Mouse (Mus musculus): ENCODE results near the gene Krt26. TPM values are rescaled to one million over a fixed set of nuclear protein-coding genes. Genes with fewer than 3 reads are reported as not detected.

Gene Krt26
- total RNA-seq (2014; rRNA removed) (not detected in 2 replicates), polyA plus RNA-seq (2012; rRNA removed) (not detected in 2 replicates)

DNA sequence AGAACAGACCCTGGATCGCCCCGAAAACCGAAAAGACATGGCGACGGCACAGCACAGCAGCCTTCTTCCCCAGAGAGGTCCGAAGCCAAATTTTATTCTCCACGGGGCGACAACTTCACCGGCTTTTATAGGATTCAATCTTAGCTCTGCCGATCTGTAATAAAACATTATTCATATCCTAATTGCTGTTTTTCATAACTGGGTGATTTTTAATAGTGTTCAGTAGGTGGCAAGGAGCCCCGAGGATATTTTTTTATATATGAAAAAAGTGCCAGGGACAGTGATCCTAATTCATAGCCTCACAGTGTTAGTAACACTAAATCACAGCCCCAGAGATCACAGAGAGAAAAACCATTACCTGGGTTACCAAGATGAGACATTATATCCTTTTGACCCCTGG, at the start of gene Krt26:
Krt26 (minus strand) TSS at position 101 of the 400 bp plus-strand sequence.
- TF ChIP-seq CTCF (IDR thresholded peaks at IDR 0.05; ENCODE audit: low read depth, low read length) (no peak), POLR2A (IDR thresholded peaks at IDR 0.05; ENCODE audit: extremely low read depth, insufficient read depth, low read length) (no peak)
- DNase-seq (ENCODE audit: extremely low read depth, low read depth, low spot score), result no peak
- no peaks in the 10 kb centered on the region for H3K36me3 ChIP-seq (ENCODE audit: control insufficient read depth, insufficient read depth, low read length)
- H3K27ac ChIP-seq (replicated peaks; ENCODE audit: insufficient read depth, low read depth, low read length), result no peak within 1 kb of the TSS
- H3K4me1 ChIP-seq (ENCODE audit: control insufficient read depth, insufficient read depth, low read length), result no peaks in the 10 kb centered on the region
- no peaks in the 10 kb centered on the region for H3K27me3 ChIP-seq (ENCODE audit: control insufficient read depth, insufficient read depth, low read length)
- WGBS, result 96% methylated on average over 11 of the region's 11 CpGs
- no peaks in the 10 kb centered on the region for H3K79me2 ChIP-seq (ENCODE audit: control insufficient read depth, insufficient read depth, low read length)
- no peak within 1 kb of the TSS for H3K4me3 ChIP-seq (ENCODE audit: insufficient read depth, low read depth, low read length)
- no peak within 1 kb of the TSS for H3K9ac ChIP-seq (ENCODE audit: low read depth, low read length)

DNA sequence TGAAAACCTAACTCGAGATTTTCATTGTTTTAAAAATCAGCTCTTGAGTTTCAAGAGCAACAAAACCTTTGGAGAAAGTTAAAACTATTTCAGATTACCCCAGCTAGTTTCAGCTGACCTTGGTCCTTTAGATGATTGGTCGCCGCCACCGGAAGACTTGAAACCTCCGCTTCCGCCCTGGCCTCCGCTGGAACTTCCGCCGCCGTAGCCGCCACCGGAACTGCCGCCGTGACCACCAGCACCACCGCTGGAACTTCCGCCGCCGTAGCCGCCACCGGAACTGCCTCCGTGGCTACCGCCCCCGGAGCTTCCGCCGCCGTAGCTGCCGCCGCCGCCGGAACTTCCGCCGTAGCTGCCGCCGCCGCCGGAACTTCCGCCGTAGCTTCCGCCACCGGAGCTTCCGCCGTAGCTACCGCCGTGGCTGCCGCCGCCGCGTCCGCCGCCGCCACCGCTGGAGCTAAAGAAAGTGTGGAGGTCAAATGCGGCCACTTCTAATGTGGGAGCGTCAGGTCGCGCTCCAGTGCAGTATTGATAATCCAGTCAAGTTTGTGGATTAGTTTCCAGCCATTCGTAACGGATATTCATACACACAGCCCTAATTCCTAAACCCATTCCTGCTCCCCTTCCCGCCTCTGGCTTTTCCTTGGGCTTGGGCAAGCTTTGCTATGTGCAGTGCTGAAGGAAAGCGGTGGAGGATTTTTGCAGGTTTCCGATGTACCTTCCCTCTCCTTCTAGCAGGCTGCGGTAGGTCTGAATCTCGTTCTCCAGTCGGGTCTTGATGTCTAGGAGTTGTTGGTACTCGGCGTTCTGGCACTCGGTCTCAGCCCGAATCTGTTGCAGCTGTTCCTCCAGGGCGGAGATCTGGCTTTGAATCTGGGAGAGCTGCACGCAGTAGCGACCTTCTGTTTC, 48.3 kb upstream of the Krt26 start:
- Histone ChIP-seq H3K36me3 (ENCODE audit: control insufficient read depth, insufficient read depth, low read length) (no peaks in the 10 kb centered on the region), H3K4me3 (ENCODE audit: insufficient read depth, low read depth, low read length) (peak overlapping the region; percentile 63), H3K4me1 (ENCODE audit: control insufficient read depth, insufficient read depth, low read length) (peaks cover 2% of the 10 kb centered on the region; the same call in 1 of the 2 replicates), H3K79me2 (ENCODE audit: control insufficient read depth, insufficient read depth, low read length) (no peaks in the 10 kb centered on the region), H3K27ac (replicated peaks; ENCODE audit: insufficient read depth, low read depth, low read length) (peak overlapping the region; percentile 55), H3K27me3 (ENCODE audit: control insufficient read depth, insufficient read depth, low read length) (no peaks in the 10 kb centered on the region), H3K9ac (ENCODE audit: low read depth, low read length) (peak overlapping the region; percentile 65)
- TF ChIP-seq POLR2A (IDR thresholded peaks at IDR 0.05; ENCODE audit: extremely low read depth, insufficient read depth, low read length), result peak; percentile 65; the same call in 1 of the 2 replicates
- TF ChIP-seq CTCF (IDR thresholded peaks at IDR 0.05; ENCODE audit: low read depth, low read length), result no peak
- peak; percentile 79 for DNase-seq (ENCODE audit: extremely low read depth, low read depth, low spot score)
- 1% methylated on average over 70 of the region's 71 CpGs for WGBS

- H3K79me2 ChIP-seq (ENCODE audit: control insufficient read depth, insufficient read depth, low read length), result no peaks in the 10 kb centered on the region
- H3K27ac ChIP-seq (replicated peaks; ENCODE audit: insufficient read depth, low read depth, low read length), result no peak overlapping the region
- H3K36me3 ChIP-seq (ENCODE audit: control insufficient read depth, insufficient read depth, low read length), result no peaks in the 10 kb centered on the region
- H3K4me1 ChIP-seq (ENCODE audit: control insufficient read depth, insufficient read depth, low read length), result no peaks in the 10 kb centered on the region
- no peak overlapping the region for H3K4me3 ChIP-seq (ENCODE audit: insufficient read depth, low read depth, low read length)
- 0 out of 2 replicates have a peak, but pooled peaks cover 2% of the 10 kb centered on the region for H3K27me3 ChIP-seq (ENCODE audit: control insufficient read depth, insufficient read depth, low read length)
- peak; percentile 50 for DNase-seq (ENCODE audit: extremely low read depth, low read depth, low spot score)
- WGBS, result 7% methylated on average over 5 of the region's 5 CpGs
- no peak overlapping the region for H3K9ac ChIP-seq (ENCODE audit: low read depth, low read length)
- peak; percentile 91 for TF ChIP-seq CTCF (IDR thresholded peaks at IDR 0.05; ENCODE audit: low read depth, low read length)
- TF ChIP-seq POLR2A (IDR thresholded peaks at IDR 0.05; ENCODE audit: extremely low read depth, insufficient read depth, low read length), result no peak
Observed at GRCm38 (mm10) chr11:99379568-99379967, 41.8 kb upstream of the Krt26 start.

DNA sequence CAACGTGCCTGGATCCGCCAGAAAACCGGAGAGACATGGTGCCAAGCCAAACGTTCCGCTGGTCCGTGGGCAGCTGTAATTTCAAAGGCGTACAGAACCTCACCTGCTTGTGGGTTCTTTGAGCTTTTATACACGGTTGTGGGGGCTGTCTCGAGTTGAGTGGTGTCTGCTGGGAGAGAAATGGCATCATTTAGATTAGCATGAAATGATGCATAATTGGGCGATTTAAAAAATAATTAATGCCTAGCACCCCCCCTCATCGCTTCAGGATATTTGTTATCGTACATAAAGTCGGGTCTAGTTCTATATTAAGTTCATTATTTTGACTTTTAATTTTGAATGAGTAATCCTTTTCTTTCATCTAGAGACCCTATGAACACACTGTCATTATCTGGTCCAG, 37.0 kb upstream of the Krt26 start, which contains the start of gene Krt28:
Krt28 (minus strand) TSS at position 101 of the 400 bp plus-strand sequence.
- Histone ChIP-seq H3K9ac (ENCODE audit: low read depth, low read length) (no peak within 1 kb of the TSS), H3K4me1 (ENCODE audit: control insufficient read depth, insufficient read depth, low read length) (no peaks in the 10 kb centered on the region), H3K79me2 (ENCODE audit: control insufficient read depth, insufficient read depth, low read length) (no peaks in the 10 kb centered on the region), H3K27me3 (ENCODE audit: control insufficient read depth, insufficient read depth, low read length) (0 out of 2 replicates have a peak, but pooled peaks cover 4% of the 10 kb centered on the region), H3K4me3 (ENCODE audit: insufficient read depth, low read depth, low read length) (no peak within 1 kb of the TSS), H3K27ac (replicated peaks; ENCODE audit: insufficient read depth, low read depth, low read length) (no peak within 1 kb of the TSS), H3K36me3 (ENCODE audit: control insufficient read depth, insufficient read depth, low read length) (no peaks in the 10 kb centered on the region)
- DNase-seq (ENCODE audit: extremely low read depth, low read depth, low spot score), result no peak
- 83% methylated on average over 13 of the region's 13 CpGs for WGBS
- TF ChIP-seq CTCF (IDR thresholded peaks at IDR 0.05; ENCODE audit: low read depth, low read length), result no peak
- TF ChIP-seq POLR2A (IDR thresholded peaks at IDR 0.05; ENCODE audit: extremely low read depth, insufficient read depth, low read length), result no peak

DNA sequence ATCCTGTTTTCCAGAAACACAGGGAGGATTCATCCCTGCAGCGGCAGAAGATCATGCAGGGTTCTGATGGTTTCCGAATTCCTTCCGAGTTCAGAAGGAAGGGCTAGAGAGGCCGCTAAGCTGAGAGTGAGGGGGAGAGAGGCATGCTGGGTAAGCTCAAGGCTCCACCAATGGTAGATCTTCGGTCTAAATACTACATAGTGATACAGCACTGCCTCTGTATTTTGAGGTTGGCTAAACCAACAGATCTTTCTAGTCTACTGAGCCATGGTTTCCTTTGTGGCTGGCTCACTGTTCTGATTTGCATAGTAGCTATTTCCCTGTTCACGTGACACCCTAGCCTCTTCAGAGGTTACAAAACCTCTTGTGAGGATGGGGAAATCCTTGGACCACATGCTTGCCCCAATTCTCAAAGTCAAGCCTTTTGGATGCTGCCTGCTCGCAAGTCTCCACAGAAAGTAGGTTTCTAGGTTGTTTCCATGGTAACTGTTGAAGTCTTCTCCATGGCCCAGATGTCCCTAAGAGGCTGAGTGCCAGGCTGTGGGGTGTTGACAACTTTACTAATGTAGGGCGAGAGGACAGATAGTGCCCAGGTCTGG, 32.2 kb upstream of the Krt26 start:
- H3K27me3 ChIP-seq (ENCODE audit: control insufficient read depth, insufficient read depth, low read length), result 0 out of 2 replicates have a peak, but pooled peaks cover 3% of the 10 kb centered on the region
- H3K79me2 ChIP-seq (ENCODE audit: control insufficient read depth, insufficient read depth, low read length), result no peaks in the 10 kb centered on the region
- no peak overlapping the region for H3K9ac ChIP-seq (ENCODE audit: low read depth, low read length)
- DNase-seq (ENCODE audit: extremely low read depth, low read depth, low spot score), result no peak
- H3K27ac ChIP-seq (replicated peaks; ENCODE audit: insufficient read depth, low read depth, low read length), result no peak overlapping the region
- H3K36me3 ChIP-seq (ENCODE audit: control insufficient read depth, insufficient read depth, low read length), result no peaks in the 10 kb centered on the region
- WGBS, result 84% methylated on average over 8 of the region's 8 CpGs
- no peak for TF ChIP-seq POLR2A (IDR thresholded peaks at IDR 0.05; ENCODE audit: extremely low read depth, insufficient read depth, low read length)
- no peak for TF ChIP-seq CTCF (IDR thresholded peaks at IDR 0.05; ENCODE audit: low read depth, low read length)
- H3K4me1 ChIP-seq (ENCODE audit: control insufficient read depth, insufficient read depth, low read length), result no peaks in the 10 kb centered on the region
- H3K4me3 ChIP-seq (ENCODE audit: insufficient read depth, low read depth, low read length), result no peak overlapping the region
